Mouse (Mus musculus): ENCODE data around the gene D1Ertd622e. TPM values are rescaled to one million over a fixed set of nuclear protein-coding genes. Genes with fewer than 3 reads are reported as not detected.

D1Ertd622e gene
- polyA plus RNA-seq, 1 experiment from 2014 or later: 13.2 TPM

DNA sequence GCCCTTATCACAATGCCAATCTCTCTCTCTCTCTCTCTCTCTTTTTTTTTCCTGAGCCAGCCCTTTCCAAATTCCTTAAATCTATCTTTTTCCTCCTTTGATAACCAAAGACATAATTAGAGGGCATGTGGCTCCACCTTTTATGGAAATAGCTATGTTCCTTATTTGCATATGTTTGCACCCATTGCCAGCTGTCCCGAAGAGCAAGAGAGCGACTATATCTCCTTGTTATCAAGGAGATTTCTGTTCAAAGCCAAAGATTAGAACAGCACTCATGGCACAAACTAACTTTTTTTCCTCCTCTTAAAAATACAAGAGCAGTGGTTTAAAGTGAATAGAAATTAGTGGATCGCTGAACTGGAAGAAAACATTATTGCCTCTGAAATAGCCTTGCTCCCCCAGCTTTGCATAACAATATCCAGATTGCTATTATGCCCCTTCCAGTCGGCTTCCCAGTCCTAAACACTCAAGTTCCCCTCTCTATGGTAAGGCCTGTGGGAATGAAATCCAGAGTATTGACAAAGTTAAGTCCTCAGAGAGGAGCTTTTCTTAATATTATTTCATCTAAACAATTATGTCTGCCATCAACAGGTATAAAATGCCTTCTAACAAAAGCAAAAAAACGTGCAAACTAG is 39.2 kb downstream of the D1Ertd622e start:
- WGBS: 33% methylated on average over 5 of the region's 5 CpGs
- H3K36me3 ChIP-seq (ENCODE audit: insufficient read depth, low read length): no peaks in the 10 kb centered on the region
- ATAC-seq (no peak), DNase-seq (ENCODE audit: low spot score) (no peak)
- H3K4me3 ChIP-seq (ENCODE audit: low read depth, low read length): no peak overlapping the region
- no peaks in the 10 kb centered on the region for H3K4me1 ChIP-seq (ENCODE audit: insufficient read depth, low read depth, low read length)
- TF ChIP-seq CTCF (IDR thresholded peaks at IDR 0.05) (no peak), EP300 (IDR thresholded peaks at IDR 0.05) (no peak)
- H3K4me2 ChIP-seq (replicated peaks; ENCODE audit: low read depth, low read length): no peak overlapping the region
- H3K27ac ChIP-seq (ENCODE audit: low read length): no peak overlapping the region
- no peak overlapping the region for H3K9ac ChIP-seq (replicated peaks; ENCODE audit: low read depth)
- no peaks in the 10 kb centered on the region for H3K27me3 ChIP-seq (replicated peaks; ENCODE audit: insufficient read depth, low read length)
- H3K9me3 ChIP-seq (ENCODE audit: low read length): no peaks in the 10 kb centered on the region

GRCm38 (mm10) chr1:97619621-97620320 is 42.1 kb downstream of the D1Ertd622e start:
- no peaks in the 10 kb centered on the region for H3K36me3 ChIP-seq (ENCODE audit: insufficient read depth, low read length)
- no peak overlapping the region for H3K9ac ChIP-seq (replicated peaks; ENCODE audit: low read depth)
- no peaks in the 10 kb centered on the region for H3K9me3 ChIP-seq (ENCODE audit: low read length)
- 72% methylated on average over 8 of the region's 8 CpGs for WGBS
- no peak for DNase-seq (ENCODE audit: low spot score)
- H3K27me3 ChIP-seq (replicated peaks; ENCODE audit: insufficient read depth, low read length): no peaks in the 10 kb centered on the region
- H3K27ac ChIP-seq (ENCODE audit: low read length): no peak overlapping the region
- no peak overlapping the region for H3K4me3 ChIP-seq (ENCODE audit: low read depth, low read length)
- no peak overlapping the region for H3K4me2 ChIP-seq (replicated peaks; ENCODE audit: low read depth, low read length)
- ATAC-seq: peak; percentile 25; the same call in 1 of the 2 replicates
- TF ChIP-seq CTCF (IDR thresholded peaks at IDR 0.05): no peak
- TF ChIP-seq EP300 (IDR thresholded peaks at IDR 0.05): no peak
- H3K4me1 ChIP-seq (ENCODE audit: insufficient read depth, low read depth, low read length): no peaks in the 10 kb centered on the region

DNA sequence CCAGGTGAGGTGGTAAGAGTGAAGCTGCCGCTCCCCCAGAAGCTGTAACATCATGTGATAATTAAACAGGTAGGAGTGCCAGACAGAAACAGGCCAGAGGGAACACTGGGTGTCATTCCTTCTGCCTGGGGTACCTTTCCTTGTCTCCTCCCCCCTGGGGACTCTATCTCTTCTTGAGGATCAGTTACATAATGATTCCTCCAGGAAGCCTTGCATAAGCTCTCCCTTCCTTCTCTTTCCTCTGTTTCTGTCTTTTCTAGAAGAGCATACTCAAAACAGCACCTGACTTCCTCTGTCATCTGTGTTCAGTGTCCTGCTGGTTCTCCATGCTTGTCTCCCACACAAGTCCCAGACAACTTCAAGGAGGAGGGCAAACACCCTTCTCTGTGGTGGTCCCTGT is 46.3 kb downstream of the D1Ertd622e start:
- Histone ChIP-seq H3K4me3 (ENCODE audit: low read depth, low read length) (no peak overlapping the region), H3K27ac (ENCODE audit: low read length) (no peak overlapping the region), H3K9ac (replicated peaks; ENCODE audit: low read depth) (no peak overlapping the region), H3K36me3 (ENCODE audit: insufficient read depth, low read length) (no peaks in the 10 kb centered on the region), H3K4me2 (replicated peaks; ENCODE audit: low read depth, low read length) (no peak overlapping the region), H3K9me3 (ENCODE audit: low read length) (no peaks in the 10 kb centered on the region), H3K4me1 (ENCODE audit: insufficient read depth, low read depth, low read length) (no peaks in the 10 kb centered on the region), H3K27me3 (replicated peaks; ENCODE audit: insufficient read depth, low read length) (no peaks in the 10 kb centered on the region)
- TF ChIP-seq EP300 (IDR thresholded peaks at IDR 0.05): no peak
- TF ChIP-seq CTCF (IDR thresholded peaks at IDR 0.05): no peak
- no peak for ATAC-seq
- DNase-seq (ENCODE audit: low spot score): no peak
- whole genome bisulfite sequencing: 68% methylated on average over 1 of the region's 1 CpGs

- DNase-seq (ENCODE audit: low spot score) (no peak), ATAC-seq (no peak)
Observed at GRCm38 (mm10) chr1:97614531-97615462, 47.1 kb downstream of the D1Ertd622e start.

GRCm38 (mm10) chr1:97611747-97612146 is 50.1 kb downstream of the D1Ertd622e start:
- DNase-seq (ENCODE audit: low spot score): no peak
- H3K27ac ChIP-seq (ENCODE audit: low read length): no peak overlapping the region
- no peak for TF ChIP-seq EP300 (IDR thresholded peaks at IDR 0.05)
- no peak for TF ChIP-seq CTCF (IDR thresholded peaks at IDR 0.05)
- H3K4me1 ChIP-seq (ENCODE audit: insufficient read depth, low read depth, low read length): no peaks in the 10 kb centered on the region
- H3K9ac ChIP-seq (replicated peaks; ENCODE audit: low read depth): no peak overlapping the region
- WGBS: 82% methylated on average over 2 of the region's 2 CpGs
- no peak for ATAC-seq
- H3K4me3 ChIP-seq (ENCODE audit: low read depth, low read length): no peak overlapping the region
- H3K4me2 ChIP-seq (replicated peaks; ENCODE audit: low read depth, low read length): no peak overlapping the region
- H3K9me3 ChIP-seq (ENCODE audit: low read length): no peaks in the 10 kb centered on the region
- H3K27me3 ChIP-seq (replicated peaks; ENCODE audit: insufficient read depth, low read length): no peaks in the 10 kb centered on the region
- no peaks in the 10 kb centered on the region for H3K36me3 ChIP-seq (ENCODE audit: insufficient read depth, low read length)

More at GRCm38 (mm10) chr1:97614531-97615462, 47.1 kb downstream of the D1Ertd622e start:
- H3K4me3 ChIP-seq (ENCODE audit: low read depth, low read length): no peak overlapping the region
- H3K4me2 ChIP-seq (replicated peaks; ENCODE audit: low read depth, low read length): no peak overlapping the region
- no peak overlapping the region for H3K9ac ChIP-seq (replicated peaks; ENCODE audit: low read depth)
- H3K36me3 ChIP-seq (ENCODE audit: insufficient read depth, low read length): no peaks in the 10 kb centered on the region
- TF ChIP-seq CTCF (IDR thresholded peaks at IDR 0.05) (no peak), EP300 (IDR thresholded peaks at IDR 0.05) (no peak)
- H3K27me3 ChIP-seq (replicated peaks; ENCODE audit: insufficient read depth, low read length): no peaks in the 10 kb centered on the region
- H3K9me3 ChIP-seq (ENCODE audit: low read length): no peaks in the 10 kb centered on the region
- no peaks in the 10 kb centered on the region for H3K4me1 ChIP-seq (ENCODE audit: insufficient read depth, low read depth, low read length)
- H3K27ac ChIP-seq (ENCODE audit: low read length): no peak overlapping the region
- 84% methylated on average over 11 of the region's 11 CpGs for WGBS

GRCm38 (mm10) chr1:97603361-97603760 is 58.5 kb downstream of the D1Ertd622e start:
- Histone ChIP-seq H3K4me1 (ENCODE audit: insufficient read depth, low read depth, low read length) (no peaks in the 10 kb centered on the region), H3K4me3 (ENCODE audit: low read depth, low read length) (no peak overlapping the region), H3K27me3 (replicated peaks; ENCODE audit: insufficient read depth, low read length) (no peaks in the 10 kb centered on the region), H3K27ac (ENCODE audit: low read length) (no peak overlapping the region), H3K4me2 (replicated peaks; ENCODE audit: low read depth, low read length) (no peak overlapping the region), H3K9me3 (ENCODE audit: low read length) (no peaks in the 10 kb centered on the region), H3K9ac (replicated peaks; ENCODE audit: low read depth) (no peak overlapping the region), H3K36me3 (ENCODE audit: insufficient read depth, low read length) (no peaks in the 10 kb centered on the region)
- WGBS: 48% methylated on average over 1 of the region's 1 CpGs
- DNase-seq (ENCODE audit: low spot score) (no peak), ATAC-seq (no peak)
- TF ChIP-seq EP300 (IDR thresholded peaks at IDR 0.05): no peak

All from lung, postnatal 0 days (tissue).